Mouse (Mus musculus) embryonic facial prominence, embryonic 14.5 days (tissue): Measurements from ENCODE around the gene Pax7. TPM values are rescaled to one million over a fixed set of nuclear protein-coding genes. Genes with fewer than 3 reads are reported as not detected.

Experiments used
- ATAC-seq: fragments of 200-750 bp; cut with Nextera tagmentation; 2 replicates; pipeline ENCODE4 v1.8.0; 2017; ENCODE audit warnings: low read depth, moderate number of reproducible peaks, moderate TSS enrichment
- DNase-seq: peaks from one replicate; pipeline ENCODE4 v3.0.0-alpha.2; 2015; ENCODE audit warnings: low spot score
- H3K27ac ChIP-seq: fragments of 300-500 bp; sonication (generic); replicated peaks from 2 replicates; pipeline ENCODE4 v1.5.1; 2014; ENCODE audit warnings: low read depth, mild to moderate bottlenecking, low read length, moderate library complexity
- H3K27me3 ChIP-seq: fragments of 300-500 bp; sonication (generic); replicated peaks from 2 replicates; pipeline ENCODE4 v1.6.1; 2014; ENCODE audit warnings: low read length; ENCODE audit not compliant: control insufficient read depth, insufficient read depth
- H3K36me3 ChIP-seq: fragments of 300-500 bp; sonication (generic); 2 replicates; pipeline ENCODE4 v1.6.1; 2014; ENCODE audit warnings: low read length, mixed read lengths; ENCODE audit not compliant: control insufficient read depth, insufficient read depth
- H3K4me1 ChIP-seq: fragments of 300-500 bp; sonication (generic); 2 replicates; pipeline ENCODE4 v1.6.1; 2014; ENCODE audit warnings: antibody characterized with exemption, low read length; ENCODE audit not compliant: control insufficient read depth, insufficient read depth
- H3K4me2 ChIP-seq: fragments of 300-500 bp; sonication (generic); 2 replicates; pipeline ENCODE4 v1.6.1; 2014; ENCODE audit warnings: low read depth, mild to moderate bottlenecking, low read length, moderate library complexity, mixed read lengths
- H3K4me3 ChIP-seq: fragments of 300-500 bp; sonication (generic); 2 replicates; pipeline ENCODE4 v1.5.1; 2014; ENCODE audit warnings: low read depth, mild to moderate bottlenecking, low read length
- H3K9ac ChIP-seq: fragments of 300-500 bp; sonication (generic); 2 replicates; pipeline ENCODE4 v1.6.1; 2014; ENCODE audit warnings: low read depth, mild to moderate bottlenecking, low read length, moderate library complexity, mixed read lengths
- H3K9me3 ChIP-seq: fragments of 300-500 bp; sonication (generic); 2 replicates; pipeline ENCODE4 v1.6.1; 2016; ENCODE audit warnings: low read length; ENCODE audit not compliant: control insufficient read depth
- WGBS: fragments of 180-500 bp; shearing (Covaris S2); extraction: QIAGEN DNeasy Blood & Tissue Kit; methylation state at CpG from one replicate; pipeline ENCODE4 v1.1.7; 2014; 5-methylcytosine and 5-hydroxymethylcytosine counted together
- polyA plus RNA-seq: library from polyadenylated mRNA; unstranded; fragments of >200 nt; fragmentation: Nextera tagmentation; extraction: Ambion mirVana; gene quantifications from 2 replicates; pipeline ENCODE4 v1.2.1, GENCODE M21; 2014

The Pax7 gene
- polyA plus RNA-seq, 1 experiment from 2014 or later: 2.6 TPM

DNA sequence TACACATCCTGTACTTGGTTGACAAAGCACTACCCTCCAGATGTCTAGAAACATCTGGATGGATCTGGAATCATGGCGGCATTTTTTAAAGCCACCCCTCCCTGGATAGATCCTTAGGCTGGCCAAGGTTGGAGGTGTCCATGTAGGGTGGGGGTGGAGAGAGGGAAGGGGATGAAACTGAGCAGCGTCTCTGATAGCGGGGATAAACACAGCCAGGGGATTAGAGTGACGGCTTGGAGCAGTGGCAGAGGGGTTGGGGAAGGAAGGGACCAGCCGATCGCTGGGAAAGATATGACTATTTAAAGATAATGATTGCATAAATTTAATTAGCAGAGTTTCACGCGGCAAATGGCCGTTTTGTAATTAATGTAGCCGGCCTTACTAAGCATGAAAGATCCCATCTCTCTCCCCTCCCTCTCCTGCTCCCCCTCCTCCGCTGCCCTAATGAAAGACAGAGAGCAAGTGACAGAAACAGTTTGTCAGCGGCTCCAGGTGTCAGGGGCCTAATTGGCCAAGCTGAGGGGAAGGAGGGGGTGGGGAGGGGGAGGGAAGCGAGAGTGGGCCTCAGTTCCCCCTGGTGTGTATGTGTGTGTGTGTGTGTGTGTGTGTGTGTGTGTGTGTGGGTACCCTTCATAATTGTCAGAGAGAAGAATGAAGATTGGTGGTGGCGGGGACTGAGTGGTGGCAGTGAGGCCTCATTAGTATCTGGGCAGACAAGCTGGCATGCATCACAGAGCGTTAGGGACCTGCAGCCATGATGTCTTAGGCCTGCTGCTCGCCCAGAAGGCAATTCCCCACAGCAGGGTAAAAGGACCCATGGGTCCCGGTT, 74.6 kb downstream of the Pax7 start:
- 15% methylated on average over 17 of the region's 17 CpGs for WGBS
- Histone ChIP-seq H3K27ac (no peak overlapping the region), H3K27me3 (peaks cover 28% of the 10 kb centered on the region), H3K9me3 (no peaks in the 10 kb centered on the region), H3K36me3 (no peaks in the 10 kb centered on the region), H3K4me1 (no peaks in the 10 kb centered on the region), H3K9ac (no peak overlapping the region), H3K4me3 (no peak overlapping the region), H3K4me2 (no peak overlapping the region)
- ATAC-seq (no peak), DNase-seq (no peak)

DNA sequence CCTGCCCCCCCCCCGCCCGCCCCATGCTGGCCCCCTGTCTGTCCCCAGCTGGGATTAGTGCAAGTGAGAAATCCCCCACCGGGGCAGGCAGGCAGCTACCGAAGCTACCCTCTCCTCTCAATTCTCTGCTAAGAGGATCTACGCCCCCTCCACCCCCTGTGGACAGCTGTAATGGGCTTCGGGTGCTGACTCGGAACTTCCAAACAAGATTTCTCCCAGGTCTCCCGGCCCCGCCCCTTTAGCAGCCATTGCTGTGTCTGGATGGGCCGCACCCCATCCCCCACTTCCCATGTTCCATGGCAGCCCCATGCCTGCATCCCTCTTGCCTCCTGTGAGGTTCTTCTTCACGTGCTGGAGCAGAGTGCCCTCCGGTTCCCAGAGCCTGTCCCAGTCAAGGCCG, 76.4 kb downstream of the Pax7 start:
- no peak overlapping the region for H3K27ac ChIP-seq
- ATAC-seq: no peak
- no peaks in the 10 kb centered on the region for H3K4me1 ChIP-seq
- H3K9me3 ChIP-seq: no peaks in the 10 kb centered on the region
- DNase-seq: no peak
- H3K4me3 ChIP-seq: no peak overlapping the region
- 9% methylated on average over 8 of the region's 13 CpGs for WGBS
- H3K36me3 ChIP-seq: no peaks in the 10 kb centered on the region
- H3K4me2 ChIP-seq: no peak overlapping the region
- peaks cover 13% of the 10 kb centered on the region for H3K27me3 ChIP-seq
- no peak overlapping the region for H3K9ac ChIP-seq

DNA sequence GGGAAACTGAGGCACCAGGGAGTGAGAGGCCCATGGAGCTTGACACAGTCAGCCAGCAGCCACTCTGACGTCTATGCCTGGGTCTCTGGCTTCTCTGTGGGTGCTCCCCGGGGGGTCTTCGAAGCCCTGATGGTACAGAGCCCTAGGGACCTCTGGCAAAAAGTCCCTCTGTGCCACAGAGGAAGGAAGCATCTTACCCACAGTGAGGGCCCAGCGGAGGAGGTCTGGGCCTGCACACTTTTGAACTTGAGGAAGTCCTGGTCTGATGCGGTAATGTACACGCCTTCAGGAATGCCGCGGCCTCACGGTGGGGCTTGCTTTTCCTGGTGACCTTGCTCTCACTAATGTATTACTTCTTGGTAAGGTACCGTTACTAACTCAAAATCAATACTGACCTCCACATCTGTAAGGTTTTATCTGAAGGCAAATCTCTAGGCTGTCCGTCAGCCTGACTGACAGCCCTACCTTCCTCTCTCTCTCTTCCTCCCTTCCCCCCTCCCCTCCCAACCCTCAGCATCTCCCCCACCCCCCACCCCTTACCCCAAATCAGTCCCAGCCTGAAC, 79.1 kb downstream of the Pax7 start:
- H3K4me1 ChIP-seq: no peaks in the 10 kb centered on the region
- no peaks in the 10 kb centered on the region for H3K9me3 ChIP-seq
- WGBS: 31% methylated on average over 6 of the region's 11 CpGs
- H3K36me3 ChIP-seq: no peaks in the 10 kb centered on the region
- H3K4me2 ChIP-seq: no peak overlapping the region
- DNase-seq: no peak
- no peak overlapping the region for H3K4me3 ChIP-seq
- no peak overlapping the region for H3K9ac ChIP-seq
- ATAC-seq: no peak
- H3K27ac ChIP-seq: no peak overlapping the region
- 0 out of 2 replicates have a peak, but pooled peaks cover 3% of the 10 kb centered on the region for H3K27me3 ChIP-seq

DNA sequence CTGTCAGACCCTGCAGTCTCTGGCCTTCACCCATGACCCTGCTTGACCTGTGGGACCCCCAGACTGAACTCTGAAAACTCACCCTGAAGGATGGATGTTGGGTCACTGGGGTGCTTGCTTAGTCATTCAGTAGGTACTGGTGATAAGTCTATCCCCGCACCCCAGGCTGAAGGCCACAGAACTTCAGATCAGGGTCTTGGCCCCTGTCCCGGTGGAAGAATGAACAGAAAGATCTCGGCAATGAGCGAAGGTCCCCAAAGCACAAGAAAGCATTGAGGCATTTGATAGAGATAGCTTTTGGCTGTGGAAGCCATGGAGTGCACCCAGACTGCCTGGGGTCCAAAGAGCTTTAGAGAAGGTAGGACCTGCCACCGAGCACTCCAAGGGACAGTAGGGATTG, 82.4 kb downstream of the Pax7 start:
- Histone ChIP-seq H3K4me3 (no peak overlapping the region), H3K27ac (no peak overlapping the region), H3K9me3 (no peaks in the 10 kb centered on the region), H3K36me3 (no peaks in the 10 kb centered on the region), H3K4me1 (no peaks in the 10 kb centered on the region), H3K27me3 (no peaks in the 10 kb centered on the region), H3K9ac (no peak overlapping the region), H3K4me2 (no peak overlapping the region)
- ATAC-seq (no peak), DNase-seq (no peak)
- WGBS: 83% methylated on average over 5 of the region's 5 CpGs

DNA sequence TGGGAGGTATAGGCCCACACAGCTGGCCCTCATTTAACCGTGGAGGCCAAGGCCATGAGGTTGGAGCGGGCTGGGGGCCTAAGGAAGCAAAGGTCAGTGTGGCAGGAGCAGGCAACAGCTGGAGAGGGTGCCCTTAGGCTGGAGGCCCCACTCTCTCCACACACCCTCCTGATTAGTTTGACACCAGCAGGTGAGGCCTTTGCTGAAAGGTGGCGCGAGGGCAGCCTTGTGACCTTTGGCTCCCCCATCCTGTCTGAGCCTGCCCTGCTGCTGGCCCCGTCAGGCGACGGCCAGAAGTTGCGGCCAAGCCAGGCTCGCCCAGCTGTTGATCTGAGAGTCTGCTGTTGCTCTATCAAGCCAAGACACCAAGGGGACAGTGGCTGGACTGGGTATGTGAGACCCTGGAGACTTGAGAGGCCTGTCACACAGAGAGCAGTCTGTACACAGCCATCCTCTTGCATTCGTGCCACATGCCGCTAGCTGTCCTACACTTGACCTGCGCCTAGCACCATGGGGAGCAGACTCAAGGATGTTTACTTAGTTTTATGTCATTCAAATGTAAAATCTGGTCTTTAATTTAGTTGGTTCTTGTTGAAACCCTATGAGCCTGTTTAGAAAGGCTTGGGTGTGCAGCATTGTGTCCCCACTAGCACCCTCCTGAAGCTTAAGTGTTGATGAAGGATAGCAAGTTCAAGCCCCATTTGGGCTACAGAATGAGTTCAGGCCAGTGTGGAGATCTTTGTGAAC, 86.0 kb downstream of the Pax7 start:
- no peak overlapping the region for H3K9ac ChIP-seq
- H3K9me3 ChIP-seq: no peaks in the 10 kb centered on the region
- no peaks in the 10 kb centered on the region for H3K27me3 ChIP-seq
- no peak overlapping the region for H3K27ac ChIP-seq
- H3K4me1 ChIP-seq: no peaks in the 10 kb centered on the region
- H3K4me3 ChIP-seq: no peak overlapping the region
- no peak for ATAC-seq
- DNase-seq: no peak
- 34% methylated on average over 12 of the region's 12 CpGs for whole genome bisulfite sequencing
- no peak overlapping the region for H3K4me2 ChIP-seq
- no peaks in the 10 kb centered on the region for H3K36me3 ChIP-seq

DNA sequence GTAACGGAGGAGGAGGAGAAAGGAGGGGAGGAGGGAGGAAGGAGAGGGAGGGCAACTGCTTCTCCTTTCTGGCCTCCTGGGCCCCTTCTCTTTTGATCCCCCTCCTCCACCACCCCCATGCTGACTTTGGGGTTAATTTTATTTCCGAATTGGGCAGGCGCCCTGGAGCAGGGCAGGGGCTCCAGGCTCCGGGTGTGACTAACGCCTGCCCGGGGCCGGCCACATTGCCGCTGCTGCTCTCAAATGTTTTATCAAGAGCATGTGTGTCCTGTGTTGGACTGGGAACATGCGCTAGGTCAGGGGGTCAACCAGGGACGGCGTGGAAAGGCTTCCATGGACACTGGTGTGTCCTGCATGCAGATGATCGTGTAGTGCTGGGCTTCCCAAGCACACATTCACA, 87.2 kb downstream of the Pax7 start:
- DNase-seq (no peak), ATAC-seq (no peak)
- Histone ChIP-seq H3K9ac (no peak overlapping the region), H3K27me3 (no peaks in the 10 kb centered on the region), H3K9me3 (no peaks in the 10 kb centered on the region), H3K4me1 (no peaks in the 10 kb centered on the region), H3K4me2 (no peak overlapping the region), H3K27ac (no peak overlapping the region), H3K4me3 (no peak overlapping the region), H3K36me3 (no peaks in the 10 kb centered on the region)
- 16% methylated on average over 12 of the region's 12 CpGs for whole genome bisulfite sequencing

DNA sequence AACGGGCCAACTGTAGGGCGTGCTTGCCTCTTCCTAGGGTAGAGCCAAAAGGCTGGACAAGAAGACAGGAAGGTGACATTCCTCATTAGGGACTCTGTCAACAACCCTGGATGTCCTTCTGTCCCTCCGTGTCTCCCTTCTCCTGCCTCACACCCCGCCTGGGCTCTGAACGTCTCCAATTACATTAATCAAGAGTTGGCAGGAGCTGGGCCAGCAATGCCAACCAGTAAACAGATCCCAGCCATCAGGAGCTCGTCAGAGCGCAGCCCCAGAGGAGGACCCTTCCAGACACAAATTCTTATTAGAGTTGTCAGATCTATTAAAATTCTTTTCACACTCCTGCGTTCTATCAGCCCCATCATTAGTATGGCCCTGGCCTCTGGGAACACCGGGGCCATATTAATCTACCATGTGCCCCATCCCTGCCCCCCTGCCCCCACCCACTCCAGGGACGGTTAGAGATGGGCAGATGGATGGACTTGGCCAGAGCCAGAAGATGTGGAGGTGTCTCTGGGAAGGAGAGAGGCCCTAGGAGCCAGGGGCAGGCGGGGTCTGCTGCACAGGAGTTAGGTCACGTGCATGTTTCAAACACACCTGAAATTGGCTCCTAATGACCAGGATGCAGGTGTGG, 88.4 kb downstream of the Pax7 start:
- Histone ChIP-seq H3K36me3 (no peaks in the 10 kb centered on the region), H3K27ac (no peak overlapping the region), H3K4me3 (no peak overlapping the region), H3K9ac (no peak overlapping the region), H3K9me3 (no peaks in the 10 kb centered on the region), H3K4me1 (no peaks in the 10 kb centered on the region), H3K4me2 (no peak overlapping the region), H3K27me3 (no peaks in the 10 kb centered on the region)
- 46% methylated on average over 12 of the region's 12 CpGs for WGBS
- ATAC-seq: no peak
- no peak for DNase-seq

DNA sequence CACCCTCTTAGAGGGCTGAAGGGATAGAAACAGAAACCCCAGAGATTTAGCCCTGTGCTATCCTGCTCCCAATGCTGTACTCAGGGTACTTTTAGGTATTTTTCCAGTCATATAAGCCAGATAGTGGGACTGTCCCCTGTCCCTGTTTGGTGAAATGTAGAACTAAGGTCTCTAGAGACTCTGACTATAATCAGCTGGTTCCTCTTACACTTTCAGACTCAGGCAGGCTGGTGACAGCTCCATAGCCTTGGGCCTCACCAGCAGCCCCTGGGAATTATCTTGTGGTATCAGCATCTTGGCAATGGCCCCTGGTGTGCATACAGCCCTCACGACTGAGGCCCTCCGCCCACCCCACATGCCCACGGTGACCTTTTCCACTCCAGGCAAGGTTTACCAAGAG, 89.7 kb downstream of the Pax7 start:
- Histone ChIP-seq H3K9ac (no peak overlapping the region), H3K4me1 (no peaks in the 10 kb centered on the region), H3K27ac (no peak overlapping the region), H3K9me3 (no peaks in the 10 kb centered on the region), H3K4me3 (no peak overlapping the region), H3K36me3 (no peaks in the 10 kb centered on the region), H3K4me2 (no peak overlapping the region), H3K27me3 (no peaks in the 10 kb centered on the region)
- ATAC-seq (no peak), DNase-seq (no peak)
- 71% methylated on average over 3 of the region's 3 CpGs for WGBS
